Mouse (Mus musculus) hindbrain, embryonic 10.5 days (tissue): ENCODE measurements around the gene Zfp691. TPM values are rescaled to one million over a fixed set of nuclear protein-coding genes. Genes with fewer than 3 reads are reported as not detected.

Experiments
- DNase-seq: peaks from one replicate; pipeline ENCODE4 v3.0.0-alpha.2; 2017; ENCODE audit warnings: low spot score
- H3K27ac ChIP-seq: fragments of 300-500 bp; sonication (generic); 2 replicates; pipeline ENCODE4 v1.5.1; 2016; ENCODE audit warnings: mild to moderate bottlenecking, moderate library complexity
- H3K27me3 ChIP-seq: fragments of 300-500 bp; sonication (generic); 2 replicates; pipeline ENCODE4 v1.6.1; 2016; ENCODE audit warnings: mild to moderate bottlenecking; ENCODE audit not compliant: poor library complexity, insufficient read depth, severe bottlenecking
- H3K36me3 ChIP-seq: fragments of 300-500 bp; sonication (generic); 2 replicates; pipeline ENCODE4 v1.6.1; 2016; ENCODE audit warnings: mild to moderate bottlenecking, moderate library complexity
- H3K4me1 ChIP-seq: fragments of 300-500 bp; sonication (generic); replicated peaks from 2 replicates; pipeline ENCODE4 v1.6.1; 2016; ENCODE audit warnings: mild to moderate bottlenecking
- H3K4me3 ChIP-seq: fragments of 300-500 bp; sonication (generic); 2 replicates; pipeline ENCODE4 v1.5.1; 2016; ENCODE audit warnings: mild to moderate bottlenecking, moderate library complexity
- H3K9me3 ChIP-seq: fragments of 300-500 bp; sonication (generic); 2 replicates; pipeline ENCODE4 v1.6.1; 2016; ENCODE audit warnings: mild to moderate bottlenecking, moderate library complexity
- WGBS: fragments of 180-500 bp; shearing (Covaris S2); methylation state at CpG from one replicate; pipeline ENCODE4 v1.1.7; 2016; 5-methylcytosine and 5-hydroxymethylcytosine counted together
- polyA plus RNA-seq: library from polyadenylated mRNA; unstranded; fragments of >200 nt; fragmentation: Nextera tagmentation; extraction: Ambion mirVana; gene quantifications from 2 replicates; pipeline ENCODE4 v1.2.1, GENCODE M21; 2016

Zfp691 gene
- polyA plus RNA-seq, 1 experiment from 2014 or later = 10.0 TPM

- DNase-seq = no peak
- Histone ChIP-seq H3K36me3 (no peaks in the 10 kb centered on the region), H3K4me1 (no peaks in the 10 kb centered on the region), H3K4me3 (no peak overlapping the region), H3K27ac (no peak overlapping the region), H3K9me3 (no peaks in the 10 kb centered on the region), H3K27me3 (no peaks in the 10 kb centered on the region)
- 83% methylated on average over 3 of the region's 3 CpGs for WGBS
These were observed 12.6 kb downstream of the Zfp691 start for GRCm38 (mm10) chr4:119161358-119161757.

GRCm38 (mm10) chr4:119157891-119158290 is 16.1 kb downstream of the Zfp691 start:
- WGBS = 84% methylated on average over 5 of the region's 5 CpGs
- no peak for DNase-seq
- H3K4me3 ChIP-seq = no peak overlapping the region
- no peaks in the 10 kb centered on the region for H3K9me3 ChIP-seq
- no peaks in the 10 kb centered on the region for H3K27me3 ChIP-seq
- H3K4me1 ChIP-seq = no peaks in the 10 kb centered on the region
- H3K27ac ChIP-seq = no peak overlapping the region
- no peaks in the 10 kb centered on the region for H3K36me3 ChIP-seq

- Histone ChIP-seq H3K9me3 (no peaks in the 10 kb centered on the region), H3K4me3 (no peak overlapping the region), H3K4me1 (no peaks in the 10 kb centered on the region), H3K36me3 (no peaks in the 10 kb centered on the region), H3K27ac (no peak overlapping the region), H3K27me3 (no peaks in the 10 kb centered on the region)
- peak; percentile 59 for DNase-seq
- WGBS = 37% methylated on average over 2 of the region's 2 CpGs
These were observed 16.8 kb downstream of the Zfp691 start for GRCm38 (mm10) chr4:119157186-119157585.

- DNase-seq = no peak
- Histone ChIP-seq H3K4me3 (no peak overlapping the region), H3K9me3 (no peaks in the 10 kb centered on the region), H3K27me3 (no peaks in the 10 kb centered on the region), H3K36me3 (no peaks in the 10 kb centered on the region), H3K27ac (no peak overlapping the region), H3K4me1 (0 out of 2 replicates have a peak, but pooled peaks cover 5% of the 10 kb centered on the region)
- 88% methylated on average over 11 of the region's 11 CpGs for WGBS
These were observed 25.3 kb downstream of the Zfp691 start for GRCm38 (mm10) chr4:119148741-119149140.

GRCm38 (mm10) chr4:119147347-119147746 is 26.6 kb downstream of the Zfp691 start:
- no peak for DNase-seq
- H3K27ac ChIP-seq = no peak overlapping the region
- H3K9me3 ChIP-seq = no peaks in the 10 kb centered on the region
- H3K27me3 ChIP-seq = no peaks in the 10 kb centered on the region
- peaks cover 8% of the 10 kb centered on the region; the same call in 1 of the 2 replicates for H3K4me1 ChIP-seq
- H3K36me3 ChIP-seq = no peaks in the 10 kb centered on the region
- no peak overlapping the region for H3K4me3 ChIP-seq
- 90% methylated on average over 5 of the region's 5 CpGs for WGBS

GRCm38 (mm10) chr4:119146816-119147215 is 27.2 kb downstream of the Zfp691 start:
- WGBS = 90% methylated on average over 7 of the region's 7 CpGs
- DNase-seq = no peak
- Histone ChIP-seq H3K27me3 (no peaks in the 10 kb centered on the region), H3K27ac (no peak overlapping the region), H3K4me1 (peaks cover 10% of the 10 kb centered on the region; the same call in 1 of the 2 replicates), H3K9me3 (no peaks in the 10 kb centered on the region), H3K36me3 (no peaks in the 10 kb centered on the region), H3K4me3 (no peak overlapping the region)

GRCm38 (mm10) chr4:119142230-119142871 is 31.6 kb downstream of the Zfp691 start:
- peak overlapping the region; percentile 38 for H3K4me3 ChIP-seq
- peaks cover 10% of the 10 kb centered on the region for H3K36me3 ChIP-seq
- 24% methylated on average over 24 of the region's 24 CpGs for WGBS
- DNase-seq = peak; percentile 81
- H3K4me1 ChIP-seq = peaks cover 23% of the 10 kb centered on the region
- no peaks in the 10 kb centered on the region for H3K9me3 ChIP-seq
- H3K27ac ChIP-seq = peak overlapping the region; percentile 78
- H3K27me3 ChIP-seq = no peaks in the 10 kb centered on the region

GRCm38 (mm10) chr4:119141191-119141590 is 32.8 kb downstream of the Zfp691 start:
- Histone ChIP-seq H3K4me1 (peaks cover 31% of the 10 kb centered on the region), H3K9me3 (no peaks in the 10 kb centered on the region), H3K36me3 (peaks cover 21% of the 10 kb centered on the region), H3K4me3 (no peak overlapping the region), H3K27me3 (no peaks in the 10 kb centered on the region), H3K27ac (no peak overlapping the region)
- no peak for DNase-seq
- 56% methylated on average over 10 of the region's 10 CpGs for WGBS

GRCm38 (mm10) chr4:119140126-119140525 is 33.9 kb downstream of the Zfp691 start:
- Histone ChIP-seq H3K27ac (no peak overlapping the region), H3K9me3 (no peaks in the 10 kb centered on the region), H3K4me3 (no peak overlapping the region), H3K27me3 (no peaks in the 10 kb centered on the region), H3K36me3 (peaks cover 32% of the 10 kb centered on the region), H3K4me1 (peaks cover 34% of the 10 kb centered on the region)
- 47% methylated on average over 3 of the region's 3 CpGs for WGBS
- DNase-seq = peak; percentile 46

GRCm38 (mm10) chr4:119138776-119139175 is 35.2 kb downstream of the Zfp691 start:
- peaks cover 34% of the 10 kb centered on the region for H3K4me1 ChIP-seq
- 66% methylated on average over 8 of the region's 8 CpGs for WGBS
- no peak for DNase-seq
- no peaks in the 10 kb centered on the region for H3K9me3 ChIP-seq
- peaks cover 45% of the 10 kb centered on the region for H3K36me3 ChIP-seq
- H3K27ac ChIP-seq = no peak overlapping the region
- H3K27me3 ChIP-seq = no peaks in the 10 kb centered on the region
- peak overlapping the region; percentile 32; the same call in 1 of the 2 replicates for H3K4me3 ChIP-seq

- Histone ChIP-seq H3K27me3 (no peaks in the 10 kb centered on the region), H3K4me1 (peaks cover 34% of the 10 kb centered on the region), H3K36me3 (peaks cover 51% of the 10 kb centered on the region), H3K4me3 (peak overlapping the region; percentile 32), H3K27ac (peak overlapping the region; percentile 72), H3K9me3 (no peaks in the 10 kb centered on the region)
- DNase-seq = peak; percentile 76
- WGBS = 15% methylated on average over 18 of the region's 18 CpGs
These were observed 35.8 kb downstream of the Zfp691 start for GRCm38 (mm10) chr4:119138171-119138570.

GRCm38 (mm10) chr4:119137313-119137712 is 36.7 kb downstream of the Zfp691 start:
- Histone ChIP-seq H3K9me3 (no peaks in the 10 kb centered on the region), H3K4me1 (peaks cover 31% of the 10 kb centered on the region), H3K27ac (0 out of 2 replicates have a peak overlapping the region, but pooled peaks have one; percentile 72), H3K27me3 (no peaks in the 10 kb centered on the region), H3K4me3 (no peak overlapping the region), H3K36me3 (peaks cover 60% of the 10 kb centered on the region)
- DNase-seq = no peak
- WGBS = 71% methylated on average over 8 of the region's 8 CpGs

- Histone ChIP-seq H3K27ac (no peak overlapping the region), H3K27me3 (no peaks in the 10 kb centered on the region), H3K36me3 (peaks cover 94% of the 10 kb centered on the region), H3K4me3 (no peak overlapping the region), H3K9me3 (no peaks in the 10 kb centered on the region), H3K4me1 (peaks cover 26% of the 10 kb centered on the region)
- WGBS = 94% methylated on average over 13 of the region's 13 CpGs
- no peak for DNase-seq
These were observed 40.1 kb downstream of the Zfp691 start for GRCm38 (mm10) chr4:119133860-119134259.
